Mouse (Mus musculus): ENCODE measurements around the gene Gins2.

Gene Gins2

DNA sequence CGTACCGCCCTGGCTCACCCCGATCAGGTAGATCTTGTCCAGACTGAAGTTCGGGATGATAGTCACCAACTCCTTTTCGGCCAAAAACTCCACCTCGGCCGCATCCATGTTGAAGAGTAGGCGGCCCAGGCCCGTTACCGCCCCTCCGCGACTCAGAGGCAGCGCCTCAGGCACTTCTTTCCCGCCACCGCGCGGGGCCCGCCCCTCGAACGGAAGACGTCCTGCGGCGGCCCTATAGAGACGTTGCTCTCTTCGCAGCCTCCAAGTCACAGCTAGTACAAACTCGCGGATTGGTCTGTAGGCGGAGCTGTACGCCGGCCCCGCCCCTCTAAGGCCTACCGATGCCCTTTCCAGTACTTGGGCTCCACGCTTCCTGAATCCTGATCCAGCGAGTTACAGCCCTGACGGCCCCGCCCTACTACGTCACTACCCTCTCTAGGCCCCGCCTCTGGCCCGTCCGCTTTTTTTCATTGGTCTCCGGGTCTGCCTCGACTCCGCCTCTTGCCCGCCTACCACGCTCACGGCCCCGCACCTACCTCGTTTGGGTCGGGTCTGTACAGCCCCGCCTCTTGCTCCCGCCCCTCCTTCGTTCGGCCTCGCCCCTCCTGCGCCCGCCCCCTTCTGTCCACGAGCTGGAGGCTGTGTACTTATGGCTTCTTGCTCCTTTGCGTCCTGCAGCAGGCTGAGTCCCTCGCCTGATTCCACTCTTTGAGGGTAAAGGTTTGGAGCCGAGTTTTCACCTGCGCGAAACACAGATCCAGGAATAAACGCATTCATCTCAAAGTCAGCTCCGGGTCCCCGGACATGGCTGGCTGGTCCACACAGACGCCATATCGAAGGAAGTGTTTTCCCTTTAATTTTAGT, at the start of gene Gins2:
Gins2 (minus strand) TSS at position 397 of the 864 bp plus-strand sequence.
- in situ Hi-C loops (cut with MboI, MseI), result loop anchor here in 1 of 2 experiments (25.0 kb wide), 1 partner anchor 1973 kb away; the partner anchor contains the start of genes Cdt1 and Piezo1

DNA sequence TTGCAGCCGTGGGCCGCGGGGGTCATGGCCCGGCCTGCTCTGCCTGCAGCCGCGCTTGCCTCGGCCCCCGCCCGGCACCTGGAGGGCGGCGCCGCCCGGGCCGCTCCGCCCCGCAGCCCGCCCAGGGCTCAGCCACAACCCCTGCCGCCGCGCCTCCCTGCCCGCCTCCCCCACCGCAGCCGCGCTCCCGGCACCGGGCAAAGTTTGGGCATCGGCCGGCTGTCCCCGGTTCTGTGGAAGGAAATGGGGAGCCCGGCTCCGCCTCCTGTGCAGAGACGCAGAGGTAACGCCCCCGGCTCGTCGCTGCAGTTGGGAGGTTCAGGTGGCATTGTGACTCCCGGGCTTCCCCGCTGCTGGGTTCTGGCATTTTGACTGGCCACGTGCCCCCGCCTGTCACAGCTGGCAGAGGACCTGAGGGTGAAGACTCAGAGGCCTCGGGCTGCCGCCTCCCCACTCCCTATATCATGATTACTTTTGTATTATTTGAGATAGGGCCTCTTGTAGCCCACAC, 45.3 kb upstream of the Gins2 start:
- in situ Hi-C loops (cut with MboI, MseI), result loop anchor here in 1 of 2 experiments (25.0 kb wide), 1 partner anchor 453 kb away; the partner anchor contains the start of gene Foxf1

DNA sequence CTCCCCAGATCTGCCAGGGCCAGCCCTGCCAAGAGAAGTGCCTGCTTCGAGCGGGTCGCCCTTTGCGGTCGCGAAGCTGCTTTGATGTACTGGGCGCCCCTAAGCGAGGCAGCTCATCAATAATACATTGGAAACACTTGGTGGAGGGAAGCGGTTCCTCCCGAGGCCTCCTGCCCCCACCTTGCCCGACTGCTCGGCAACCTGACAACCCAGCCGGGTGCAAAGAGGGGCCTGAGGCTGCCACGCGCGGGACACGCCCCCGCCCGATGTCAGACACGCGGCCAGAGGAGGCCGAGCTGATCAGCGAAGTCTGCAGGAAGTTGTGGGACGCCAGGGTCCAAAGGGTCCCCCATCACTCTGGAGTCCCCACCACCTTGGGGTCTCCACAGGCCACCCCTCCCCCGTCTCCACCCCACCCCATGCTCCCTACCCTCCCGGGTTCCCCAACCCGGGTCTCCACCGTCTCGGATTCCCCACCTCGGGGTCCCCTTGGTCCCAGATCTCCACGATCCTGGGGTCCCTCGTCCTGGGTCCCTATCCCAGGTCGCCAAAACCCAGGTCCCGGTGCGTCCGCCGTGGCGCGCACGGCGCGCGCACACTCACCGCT, 44.7 kb upstream of the Gins2 start:
- in situ Hi-C loops (cut with MboI, MseI), result loop anchor here in 1 of 2 experiments (25.0 kb wide), 1 partner anchor 454 kb away; the partner anchor contains the start of gene Foxf1

DNA sequence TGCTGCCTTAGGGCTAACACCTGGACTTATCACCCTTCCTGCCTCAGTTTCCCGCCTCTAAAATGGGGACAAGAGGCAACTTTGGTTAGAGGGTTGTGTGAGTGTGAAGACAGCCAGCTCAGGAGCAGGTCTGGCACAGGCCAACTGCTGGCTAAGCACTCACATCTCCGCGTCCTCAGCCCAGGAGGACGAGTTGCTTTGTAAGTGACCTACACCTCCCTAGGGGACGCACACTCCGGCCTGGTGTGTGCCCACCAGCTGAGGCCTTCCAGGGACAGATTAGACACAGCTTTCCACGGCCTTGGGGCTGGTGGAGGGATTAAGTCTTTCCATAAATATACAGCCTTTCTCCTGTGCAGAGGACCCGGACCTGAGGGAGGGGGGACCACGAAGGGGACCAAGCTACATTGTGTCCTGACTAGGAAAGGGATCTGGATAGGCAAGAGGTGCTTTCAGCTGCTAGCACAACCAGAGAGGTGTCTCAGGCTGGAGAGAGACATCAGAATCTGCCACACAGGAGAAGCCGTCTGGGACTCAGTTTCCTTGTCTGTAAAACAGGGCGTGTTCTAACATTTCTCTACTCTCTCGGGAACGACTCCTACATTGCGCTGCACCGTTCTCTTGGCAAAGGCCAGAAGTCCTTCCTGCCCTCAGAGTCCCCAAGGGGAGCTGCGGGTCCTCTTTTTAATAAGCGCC, 44.0 kb upstream of the Gins2 start:
- in situ Hi-C loops (cut with MboI, MseI), result loop anchor here in 1 of 2 experiments (25.0 kb wide), 1 partner anchor 454 kb away; the partner anchor contains the start of gene Foxf1

DNA sequence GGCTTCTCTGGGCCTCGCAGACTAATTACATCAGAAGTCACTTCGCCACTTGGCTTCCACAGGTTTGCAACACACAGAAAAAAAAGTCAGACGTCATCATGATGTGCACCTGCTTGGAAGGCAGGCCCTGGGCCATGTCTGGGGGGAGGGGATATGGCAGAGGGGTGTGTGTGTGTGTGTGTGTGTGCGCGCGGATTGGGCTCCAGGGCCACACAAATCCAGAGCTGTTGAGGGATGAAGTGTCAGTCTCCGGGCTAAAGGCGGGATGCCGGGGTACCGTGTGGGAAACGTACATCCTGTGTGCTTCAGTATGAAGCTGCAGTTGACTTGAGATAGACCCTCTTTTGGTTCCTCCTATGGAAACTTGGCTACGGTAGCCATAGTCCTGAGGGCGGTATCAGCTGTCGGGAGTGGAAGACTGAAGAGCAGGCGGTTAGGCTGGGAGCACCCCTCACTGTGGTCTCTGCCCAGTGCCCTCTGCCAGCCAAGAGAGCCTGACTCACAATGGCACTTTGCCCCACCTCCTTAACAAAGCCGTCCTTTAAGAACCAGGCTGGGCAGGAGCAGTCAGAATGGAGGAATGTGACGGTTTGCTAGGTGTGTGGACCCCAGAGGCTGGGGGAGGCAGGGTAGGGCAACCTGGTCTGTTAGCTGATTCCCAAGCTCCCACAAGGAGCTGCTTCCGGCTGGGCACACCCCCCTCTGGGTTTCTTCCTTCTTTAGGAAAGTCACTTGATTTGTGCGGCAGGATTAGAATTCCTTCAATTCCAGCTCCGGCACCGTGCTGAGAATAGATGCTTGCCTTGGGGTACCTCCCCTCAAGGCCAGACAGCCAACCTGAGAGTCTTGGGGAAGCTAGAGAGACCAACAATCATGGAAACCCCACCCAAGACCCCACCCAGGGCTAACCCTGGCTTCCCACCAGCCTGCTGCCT, 42.6 kb upstream of the Gins2 start:
- in situ Hi-C loops (cut with MboI, MseI), result loop anchor here in 1 of 2 experiments (25.0 kb wide), 1 partner anchor 456 kb away; the partner anchor contains the start of gene Foxf1

DNA sequence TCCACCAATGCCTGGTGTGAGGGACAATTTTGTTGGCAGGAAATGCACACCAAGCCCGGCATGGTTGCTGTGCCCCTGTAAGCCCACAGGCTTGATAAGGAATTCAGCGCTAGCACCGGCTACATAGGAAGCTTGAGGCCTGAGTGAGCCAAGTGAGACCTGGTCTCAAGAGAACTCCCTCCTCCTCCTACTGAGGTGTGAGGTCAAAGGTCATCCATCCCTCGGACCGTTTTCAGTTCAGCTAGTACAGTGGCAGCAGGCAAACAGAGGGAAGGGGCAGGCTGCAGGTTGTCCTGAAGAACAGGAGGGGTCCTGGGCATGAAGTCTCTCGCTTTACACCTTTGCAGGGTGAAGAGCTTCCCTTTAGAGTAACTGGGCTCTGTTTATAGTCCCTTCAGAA, 41.7 kb upstream of the Gins2 start:
- in situ Hi-C loops (cut with MboI, MseI), result loop anchor here in 1 of 2 experiments (25.0 kb wide), 1 partner anchor 456 kb away; the partner anchor contains the start of gene Foxf1

DNA sequence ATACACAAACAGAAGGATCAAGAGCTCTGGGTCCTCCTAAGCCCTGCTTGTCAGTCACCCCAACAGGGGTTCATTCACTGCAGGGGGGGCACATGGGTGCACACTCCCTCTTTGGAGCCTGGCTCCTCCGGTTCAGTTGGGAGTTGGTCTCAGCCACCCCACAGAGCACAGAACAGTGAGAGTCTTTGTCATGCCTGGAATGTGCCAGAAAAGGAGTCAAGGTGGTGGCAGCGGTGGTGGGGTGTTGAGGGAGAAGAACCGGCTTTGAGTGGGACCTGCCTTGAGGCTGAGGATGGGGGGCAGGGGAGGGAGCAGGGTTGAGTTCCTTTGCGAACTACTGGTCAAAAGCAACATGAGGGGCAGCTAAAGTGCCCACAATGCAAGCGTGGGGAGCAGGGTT, 40.9 kb upstream of the Gins2 start:
- in situ Hi-C loops (cut with MboI, MseI), result loop anchor here in 1 of 2 experiments (25.0 kb wide), 1 partner anchor 457 kb away; the partner anchor contains the start of gene Foxf1

- in situ Hi-C loops (cut with MboI, MseI), result loop anchor here in 1 of 2 experiments (25.0 kb wide), 1 partner anchor 460 kb away; the partner anchor contains the start of gene Foxf1
Measured at GRCm38 (mm10) chr8:120627298-120627697, 38.2 kb upstream of the Gins2 start.

GRCm38 (mm10) chr8:120626461-120626860, 37.4 kb upstream of the Gins2 start:
- in situ Hi-C loops (cut with MboI, MseI), result loop anchor here in 1 of 2 experiments (25.0 kb wide), 1 partner anchor 461 kb away; the partner anchor contains the start of gene Foxf1

GRCm38 (mm10) chr8:120623608-120624007, 34.5 kb upstream of the Gins2 start:
- in situ Hi-C loops (cut with MboI, MseI), result no loop called here

DNA sequence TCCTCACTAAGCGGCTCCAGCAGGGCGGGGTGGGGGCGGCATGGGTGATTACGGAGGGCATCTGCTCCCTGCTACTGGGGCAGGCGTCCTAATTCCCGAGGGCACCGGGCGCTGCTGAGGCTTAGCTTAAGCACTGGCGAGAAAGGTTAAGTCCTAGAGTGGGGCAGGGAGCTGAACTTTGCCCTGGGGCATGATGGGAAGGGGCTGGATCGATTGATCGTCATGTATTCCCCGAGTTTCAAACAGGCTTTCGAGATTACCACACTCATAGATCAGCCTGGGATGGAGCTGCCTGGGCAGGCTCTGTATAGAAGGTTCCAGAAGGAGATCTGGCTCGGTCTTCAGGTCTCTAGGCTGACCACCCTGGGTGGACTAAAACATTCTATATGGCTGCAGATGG, 33.1 kb upstream of the Gins2 start:
- in situ Hi-C loops (cut with MboI, MseI), result no loop called here

DNA sequence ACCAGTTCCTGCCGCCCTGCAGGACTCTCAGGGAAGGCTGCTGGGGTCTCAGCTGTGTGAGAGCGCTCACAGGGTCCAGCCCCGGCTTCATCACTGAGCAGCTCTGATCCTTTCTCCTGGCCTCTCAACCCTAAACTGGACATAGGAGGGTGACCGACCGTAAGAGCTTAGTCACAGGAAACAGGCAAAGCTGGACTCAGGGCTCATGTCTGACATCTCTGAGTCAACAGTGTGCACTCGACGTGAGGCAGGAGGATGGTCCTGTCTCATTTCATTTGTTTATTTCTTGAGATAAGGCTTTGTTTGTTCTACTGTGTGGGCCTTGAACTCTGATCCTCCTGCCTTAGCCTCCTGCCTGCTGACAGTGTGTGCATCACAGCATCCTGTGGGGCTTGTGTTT, 31.3 kb upstream of the Gins2 start:
- in situ Hi-C loops (cut with MboI, MseI), result no loop called here

GRCm38 (mm10) chr8:120619235-120620180, 30.4 kb upstream of the Gins2 start:
- in situ Hi-C loops (cut with MboI, MseI), result no loop called here

DNA sequence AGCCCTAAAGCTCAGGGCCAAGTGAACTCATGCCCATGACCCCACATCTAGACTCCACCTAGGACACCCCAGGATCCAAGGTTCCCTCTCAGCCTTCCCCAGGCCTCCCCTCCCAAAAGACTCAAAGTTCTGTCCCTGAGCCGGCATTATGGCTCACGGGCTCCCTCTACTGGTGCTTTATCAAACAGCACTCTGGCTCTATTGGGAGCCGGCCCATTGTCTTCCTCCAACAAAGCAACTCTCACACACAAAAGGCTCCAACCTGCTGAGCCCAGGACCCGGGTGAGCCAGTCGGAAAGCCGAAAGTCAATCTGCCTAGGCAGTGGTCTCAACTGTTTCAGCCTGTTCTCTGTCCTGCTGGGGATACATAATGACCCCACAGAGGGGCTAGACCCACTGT, 29.0 kb upstream of the Gins2 start:
- in situ Hi-C loops (cut with MboI, MseI), result no loop called here

GRCm38 (mm10) chr8:120616663-120617626, 27.8 kb upstream of the Gins2 start:
- in situ Hi-C loops (cut with MboI, MseI), result no loop called here

GRCm38 (mm10) chr8:120614491-120614890, 25.4 kb upstream of the Gins2 start:
- in situ Hi-C loops (cut with MboI, MseI), result no loop called here

DNA sequence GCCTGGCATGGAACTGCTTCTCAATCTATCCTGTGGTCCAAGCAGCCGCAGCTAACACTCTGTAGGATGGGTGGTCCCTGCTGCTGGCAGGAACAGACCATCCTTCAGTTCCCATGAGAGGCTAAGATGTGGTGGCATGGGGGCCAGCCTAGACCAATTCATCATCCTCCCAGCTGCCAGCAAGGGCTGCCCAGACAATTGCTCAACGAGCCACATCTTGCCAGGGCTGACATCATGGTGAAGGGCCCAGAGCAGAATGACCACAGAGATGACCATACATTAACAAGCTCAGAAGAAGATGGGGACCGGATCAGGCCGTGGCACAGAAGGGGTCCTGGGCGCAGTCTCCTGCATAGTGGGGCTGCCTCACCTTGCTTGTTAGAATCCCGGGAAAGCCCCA, 21.7 kb upstream of the Gins2 start:
- in situ Hi-C loops (cut with MboI, MseI), result no loop called here

DNA sequence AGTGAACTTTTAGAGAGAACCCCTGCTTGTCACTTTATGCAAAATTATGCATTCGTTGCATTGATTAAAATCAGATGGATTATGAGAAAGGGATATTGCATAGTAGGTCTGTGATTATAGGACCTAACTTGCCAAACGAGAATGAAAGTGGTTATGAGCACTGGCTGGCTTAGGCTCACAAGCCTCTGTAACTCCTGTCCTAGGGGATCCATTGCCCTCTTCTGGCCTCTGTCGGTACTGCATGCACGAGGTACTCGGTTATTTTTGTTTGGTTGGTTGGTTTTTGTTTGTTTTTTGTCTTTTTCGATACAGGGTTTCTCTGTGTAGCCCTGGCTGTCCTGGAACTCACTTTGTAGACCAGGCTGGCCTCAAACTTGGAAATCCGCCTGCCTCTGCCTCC, 18.8 kb upstream of the Gins2 start:
- in situ Hi-C loops (cut with MboI, MseI), result no loop called here

Data from T-helper 17 cell (primary cell).